Mouse (Mus musculus) heart, postnatal 4 days (tissue): ENCODE results near the gene Phf10. TPM values are rescaled to one million over a fixed set of nuclear protein-coding genes. Genes with fewer than 3 reads are reported as not detected.
"Not testable (repeated sequence)": the region's sequence is repeated elsewhere in the genome, so short reads cannot be mapped to it uniquely, and the experiment has no call there.

ENCODE experiments used
- DNase-seq: peaks from one replicate; pipeline ENCODE4 v3.0.0; 2021
- total RNA-seq, 2 experiments: library from RNA; stranded (reverse); gene quantifications; 2 replicates each; pipeline ENCODE4 v1.2.3; 2021

Gene Phf10
- total RNA-seq, 2 experiments from 2014 or later = 67.8 to 69.4 TPM

GRCm38 (mm10) chr17:14943009-14943728 is 17.9 kb downstream of the Phf10 start, which contains the start of the genes Wdr27 and 1600012H06Rik:
Wdr27 (minus strand) TSS chr17:14943158.
1600012H06Rik (plus strand) TSS chr17:14943184.
- DNase-seq = peak; percentile 100

DNA sequence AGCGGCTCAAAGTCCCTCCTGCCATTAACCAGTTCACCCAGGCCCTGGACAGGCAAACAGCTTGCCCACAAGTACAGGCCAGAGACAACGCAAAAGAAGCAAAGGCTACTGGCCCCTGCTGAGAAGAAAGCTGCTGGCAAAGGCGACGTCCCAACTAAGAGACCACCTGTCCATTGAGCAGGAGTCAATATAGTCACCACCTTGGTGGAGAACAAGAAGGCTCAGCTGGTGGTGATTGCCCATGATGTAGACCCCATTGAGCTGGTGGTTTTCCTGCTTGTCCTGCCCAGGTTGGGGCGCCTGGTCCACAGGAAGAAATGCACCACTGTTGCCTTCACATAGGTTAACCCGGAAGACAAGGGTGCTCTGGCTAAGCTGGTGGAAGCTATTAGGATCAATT is 18.9 kb downstream of the Phf10 start:
- not testable (repeated sequence) for DNase-seq

GRCm38 (mm10) chr17:14935841-14936605 is 25.1 kb downstream of the Phf10 start:
- DNase-seq = no peak

GRCm38 (mm10) chr17:14935280-14935679 is 25.8 kb downstream of the Phf10 start:
- DNase-seq = not testable (repeated sequence)

DNA sequence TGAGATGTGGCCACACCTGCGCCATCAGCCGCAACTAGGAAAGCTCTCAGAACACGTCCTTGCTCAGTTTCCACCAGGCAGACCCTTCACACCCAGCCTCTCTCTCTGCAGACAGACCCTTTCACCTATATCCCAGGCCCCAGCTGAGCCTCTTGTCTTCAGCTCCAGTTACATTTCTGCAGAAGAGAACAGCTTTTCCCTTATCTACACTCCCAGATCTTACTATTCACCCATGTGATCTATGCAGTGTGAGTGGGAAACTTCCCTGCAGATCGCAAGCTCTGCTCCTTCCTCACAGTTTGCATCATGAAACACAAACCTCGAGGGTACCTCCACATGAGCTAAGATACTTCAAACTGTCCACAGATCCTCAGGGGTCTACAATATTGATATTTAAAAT is 29.6 kb downstream of the Phf10 start:
- no peak for DNase-seq

GRCm38 (mm10) chr17:14930697-14931096 is 30.4 kb downstream of the Phf10 start:
- DNase-seq = no peak

GRCm38 (mm10) chr17:14928631-14929030 is 32.4 kb downstream of the Phf10 start:
- no peak for DNase-seq

DNA sequence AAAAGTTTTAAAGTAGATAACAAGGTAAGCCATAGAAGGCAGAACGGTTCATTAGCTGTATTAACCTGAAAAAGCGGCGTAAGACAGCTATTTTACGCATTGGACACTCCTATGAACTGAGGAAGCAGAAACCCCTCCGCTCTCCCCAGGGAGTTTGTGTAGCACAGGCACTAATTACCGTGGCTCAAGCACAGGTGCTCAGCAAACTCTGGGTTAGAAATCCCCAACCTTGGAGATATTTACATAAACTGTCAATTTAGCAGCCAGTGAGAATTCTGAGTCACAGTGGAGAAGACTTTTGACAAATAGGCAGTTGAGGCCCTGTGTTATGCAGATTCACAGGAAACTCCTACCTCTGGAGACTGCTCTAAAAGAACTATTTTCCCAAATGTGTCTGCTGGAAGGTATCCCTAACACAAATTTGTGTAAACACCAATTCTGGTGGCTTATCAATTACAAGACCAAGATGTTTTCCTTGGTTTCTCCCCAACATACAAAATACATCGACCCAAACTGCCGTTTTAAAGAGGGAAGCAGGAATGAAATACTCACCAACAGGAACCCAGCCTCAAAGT is 33.3 kb downstream of the Phf10 start:
- no peak for DNase-seq

DNA sequence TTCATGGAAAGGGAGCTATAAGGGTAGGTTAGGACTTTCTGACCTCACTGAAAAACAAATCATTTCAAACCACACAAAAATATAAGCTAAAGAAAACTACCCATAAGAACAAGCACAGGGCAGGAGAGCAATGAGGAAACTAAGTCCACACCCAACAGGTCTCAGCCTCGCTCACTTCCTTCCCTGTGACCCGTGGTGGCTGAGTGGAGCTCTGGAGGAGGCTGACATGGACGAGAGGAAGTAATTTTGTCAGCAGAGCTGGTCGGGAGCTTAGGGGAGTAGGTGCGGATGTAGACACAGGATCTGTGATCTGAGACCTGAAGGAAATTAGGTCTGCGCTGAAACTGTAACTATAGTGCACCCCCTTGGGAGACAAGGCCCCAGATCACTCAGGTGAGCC is 39.5 kb downstream of the Phf10 start:
- DNase-seq = no peak

DNA sequence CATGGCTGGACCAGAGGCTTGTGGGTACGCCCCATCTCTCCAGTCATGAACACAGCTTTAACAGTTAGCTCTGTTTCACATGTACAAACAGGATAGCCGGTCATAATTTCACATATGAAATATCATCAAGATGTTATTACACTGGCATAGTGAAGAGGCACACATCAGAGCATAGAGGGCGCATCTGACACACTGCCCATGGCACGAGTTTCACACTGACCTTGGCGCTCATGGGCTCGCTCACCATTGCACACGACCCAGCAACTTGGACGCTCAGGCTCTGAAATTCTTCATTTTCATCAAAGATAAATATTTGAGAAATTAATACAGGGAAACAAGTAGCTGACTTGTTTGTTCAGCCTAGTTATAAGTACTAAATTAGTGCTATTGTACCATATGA is 43.2 kb downstream of the Phf10 start:
- no peak for DNase-seq

- DNase-seq = no peak
These were observed 46.7 kb downstream of the Phf10 start for GRCm38 (mm10) chr17:14914401-14914800.

DNA sequence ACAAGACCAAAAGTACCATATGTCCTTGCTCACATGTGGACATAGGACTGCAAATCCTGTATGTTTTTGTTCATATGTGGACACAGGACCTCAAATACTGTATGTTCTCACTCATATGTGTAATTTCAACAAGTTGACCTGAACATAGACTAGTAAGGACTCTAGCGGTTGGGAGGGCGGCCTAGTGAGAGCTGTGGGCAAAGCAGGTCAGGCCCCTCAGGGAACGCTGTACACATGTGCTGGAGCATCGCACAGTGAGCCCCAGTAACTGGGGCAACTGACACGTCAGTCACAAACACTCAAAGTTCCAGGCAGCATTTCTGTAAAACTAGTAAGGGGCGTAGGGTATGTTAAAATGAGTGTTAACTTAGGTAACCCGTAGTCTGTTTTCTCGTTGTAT is 48.1 kb downstream of the Phf10 start:
- DNase-seq = no peak

DNA sequence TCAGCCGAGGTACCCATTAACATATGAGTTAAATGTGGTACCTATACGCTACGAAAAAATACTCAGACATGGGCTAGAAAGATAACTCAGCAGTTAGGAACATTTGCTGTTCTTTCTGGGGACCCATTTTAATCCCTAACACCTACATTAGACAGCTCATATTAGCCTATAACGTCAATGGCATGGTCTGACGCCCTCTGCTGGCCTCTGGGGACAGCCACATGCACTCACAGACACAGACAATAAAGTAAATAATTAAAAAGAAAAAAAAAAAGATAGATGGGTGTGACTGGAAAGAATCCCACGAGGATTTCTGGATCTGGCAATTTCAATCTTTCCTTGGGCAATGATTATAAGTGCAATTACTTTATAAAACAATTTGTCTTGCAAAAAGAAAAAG is 48.7 kb downstream of the Phf10 start:
- no peak for DNase-seq

DNA sequence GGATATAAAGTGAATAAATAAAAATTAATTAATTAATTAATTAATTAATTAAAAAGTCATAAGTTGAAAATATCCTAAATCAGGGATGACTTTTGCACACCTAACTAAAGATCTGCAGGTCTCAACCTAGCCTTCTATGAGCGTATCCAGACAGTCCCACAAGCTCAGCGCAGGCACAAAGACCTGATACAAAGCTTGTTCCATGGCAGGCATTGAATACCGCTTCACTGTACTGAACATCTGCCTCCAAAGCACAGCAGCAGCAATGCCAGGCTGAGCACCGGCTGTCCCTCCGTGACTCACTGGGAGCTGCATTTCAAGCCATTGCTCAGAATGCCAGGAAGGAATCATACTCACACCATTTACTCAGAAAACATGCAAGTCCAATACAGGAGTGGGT is 50.3 kb downstream of the Phf10 start:
- DNase-seq = no peak

- no peak for DNase-seq
These were observed 51.7 kb downstream of the Phf10 start for GRCm38 (mm10) chr17:14909331-14909730.

- DNase-seq = no peak
These were observed 53.9 kb downstream of the Phf10 start for GRCm38 (mm10) chr17:14907136-14907535.

DNA sequence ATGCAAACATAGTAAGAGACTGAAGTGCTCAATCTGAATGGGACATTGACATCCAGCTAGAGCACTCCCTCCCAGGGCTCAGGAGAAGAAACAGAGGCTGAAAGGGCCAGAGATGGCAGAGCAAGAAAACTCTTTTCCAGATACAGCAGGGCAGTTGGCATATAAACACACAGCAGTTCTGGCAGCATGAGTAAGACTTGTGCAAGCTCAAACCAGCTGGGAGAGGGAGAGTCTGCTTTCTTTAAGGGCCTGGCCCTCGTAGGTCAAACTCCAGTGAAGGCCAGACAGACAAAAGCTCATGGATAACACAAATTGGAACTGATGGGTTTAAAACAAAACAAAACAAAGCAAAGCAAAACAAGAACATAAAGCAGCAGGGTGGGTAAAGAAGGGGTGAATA is 54.5 kb downstream of the Phf10 start:
- no peak for DNase-seq

DNA sequence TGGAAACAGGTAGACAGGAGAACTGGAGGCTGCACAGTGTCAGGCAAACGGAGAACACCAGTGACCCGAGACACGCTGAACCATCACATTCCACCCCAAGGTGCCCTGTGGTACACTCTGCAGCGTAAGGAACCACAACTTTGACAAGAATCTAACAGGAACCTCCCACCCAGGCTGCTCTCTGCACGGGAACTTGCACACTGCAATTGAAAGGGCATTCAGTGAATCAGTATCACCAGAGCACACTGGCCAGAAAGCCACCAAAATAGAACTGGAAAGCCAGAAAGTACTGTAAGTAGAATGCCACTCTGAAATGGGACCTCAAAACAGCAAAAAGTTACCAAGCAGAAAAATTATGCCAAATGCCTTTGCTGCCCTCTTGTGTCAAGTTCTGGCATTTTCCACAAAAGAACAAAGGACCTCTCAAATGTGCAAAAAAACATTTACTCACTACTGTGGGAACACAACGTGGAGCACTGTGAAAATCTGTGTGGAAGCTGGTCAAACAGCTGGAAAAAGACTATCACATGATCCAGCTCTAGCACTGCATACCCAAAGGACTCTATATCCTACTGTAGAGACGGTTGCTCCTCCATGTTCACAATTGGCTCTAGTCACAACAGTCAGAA is 56.3 kb downstream of the Phf10 start:
- peak; percentile 86 for DNase-seq

- DNase-seq = no peak
These were observed 56.9 kb downstream of the Phf10 start for GRCm38 (mm10) chr17:14904206-14904605.

DNA sequence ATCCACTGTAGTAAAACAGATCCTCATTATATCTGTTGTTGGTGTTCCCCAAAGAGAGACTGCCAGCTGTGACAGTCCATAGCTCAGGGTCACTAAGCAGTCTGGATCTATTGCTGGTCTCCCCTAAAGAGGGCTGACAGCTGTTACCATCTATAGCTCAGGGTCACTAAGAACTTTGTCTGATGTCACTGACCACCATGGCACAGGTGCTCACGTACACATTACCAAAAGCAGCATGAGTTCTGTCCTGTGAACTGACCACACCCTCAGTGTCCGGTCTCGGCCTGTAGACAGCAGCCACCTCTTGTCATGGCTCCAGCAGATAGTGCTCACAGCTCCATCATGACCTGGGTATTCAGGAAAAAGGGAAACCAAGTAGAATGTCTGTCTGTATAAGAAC is 57.9 kb downstream of the Phf10 start:
- no peak for DNase-seq

GRCm38 (mm10) chr17:14898972-14899371 is 62.1 kb downstream of the Phf10 start:
- no peak for DNase-seq

DNA sequence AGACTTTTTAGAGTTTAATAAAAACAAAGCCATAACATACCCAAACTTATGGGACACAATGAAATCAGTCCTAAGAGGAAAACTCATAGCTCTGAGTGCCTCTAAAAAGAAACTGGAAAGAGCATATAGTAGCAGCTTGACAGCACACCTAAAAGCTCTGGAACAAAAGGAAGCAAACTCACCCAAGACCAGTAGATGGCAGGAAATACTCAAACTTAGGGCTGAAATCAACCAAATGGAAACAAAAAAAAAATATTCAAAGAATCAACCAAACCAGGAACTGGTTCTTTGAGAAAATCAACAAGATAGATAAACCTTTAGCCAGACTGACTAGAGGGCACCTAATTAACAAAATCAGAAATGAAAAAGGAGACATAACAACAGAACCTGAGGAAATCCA is 66.0 kb downstream of the Phf10 start:
- not testable (repeated sequence) for DNase-seq
